Mouse (Mus musculus) mouse embryonic stem cell (cell line): Measurements from ENCODE around the gene Cd8b1.

Source experiments
- in situ Hi-C, 2 experiments: fragments of 300-500 bp; cut with MboI; formaldehyde crosslinking; loops; 1 replicate in 1 of 2; 3 replicates in 1 of 2; pipeline ENCODE4 v1.14.3; 2019 to 2020; ENCODE audit warnings: low sequenced_read_pairs in 2 of 2, low pct_unique_long_range_greater_than_20kb in 1 of 2, mixed read lengths in 1 of 2; ENCODE audit not compliant: unreplicated experiment in 1 of 2

Gene Cd8b1

DNA sequence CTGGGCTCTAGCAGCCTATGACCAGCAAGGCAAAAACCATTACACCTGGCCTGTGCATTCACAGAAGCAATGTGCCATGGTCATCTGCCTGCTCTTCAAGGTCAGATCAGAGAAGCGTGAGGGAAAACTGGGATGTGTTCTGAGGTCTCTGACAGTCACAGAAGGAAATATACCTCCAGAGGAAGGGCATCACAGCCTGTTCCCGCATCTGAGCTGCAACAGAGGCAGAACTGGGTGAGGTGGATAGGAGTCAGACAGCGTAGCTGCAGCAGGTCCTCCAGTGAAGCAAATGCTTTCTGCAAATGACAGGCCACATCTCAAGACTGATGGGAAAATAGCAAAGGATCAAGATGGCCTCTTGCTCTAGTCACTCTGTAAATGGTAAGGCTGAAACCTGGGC, 16.4 kb downstream of the Cd8b1 start:
- in situ Hi-C loops, result no loop called here

DNA sequence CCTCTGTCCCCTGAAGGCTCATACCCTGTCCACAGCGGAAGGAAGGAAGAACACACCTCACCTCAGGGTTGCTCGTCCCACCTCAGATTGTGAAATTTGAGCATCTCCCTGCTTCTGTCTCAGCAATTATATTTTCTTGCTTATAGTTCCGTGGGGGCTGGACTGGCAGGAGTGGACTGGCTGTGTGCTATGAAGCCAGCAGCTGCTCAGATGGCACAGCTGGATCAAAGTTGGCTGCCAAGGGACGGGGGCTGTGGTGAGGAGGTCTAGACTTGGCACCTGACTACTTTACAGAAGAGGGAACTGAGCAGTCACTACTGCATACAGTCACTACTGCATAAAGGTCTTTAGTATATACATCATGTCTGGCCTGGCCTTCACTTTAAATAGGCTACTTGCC, 16.8 kb downstream of the Cd8b1 start:
- in situ Hi-C loops, result no loop called here

DNA sequence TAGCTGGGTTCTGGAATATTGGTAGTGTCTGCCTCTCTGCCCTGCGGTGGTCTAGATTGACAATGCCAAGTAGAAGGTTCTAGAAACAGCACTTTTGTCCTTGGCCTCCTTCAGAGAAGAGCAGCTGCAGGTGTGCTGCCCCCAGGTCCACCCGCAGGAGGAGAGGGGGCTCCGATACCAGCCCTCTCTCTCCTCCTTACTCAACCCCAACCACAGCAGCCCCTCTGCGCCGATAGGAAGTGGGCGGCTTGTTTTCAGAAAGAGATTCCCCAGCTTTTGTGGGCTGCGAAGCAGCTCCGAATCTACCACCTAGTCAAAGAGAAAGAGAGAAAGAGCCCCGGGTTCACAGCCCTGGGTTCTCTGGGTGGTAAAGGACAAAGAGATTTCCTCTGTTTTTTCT, 18.6 kb downstream of the Cd8b1 start:
- in situ Hi-C loops, result no loop called here

DNA sequence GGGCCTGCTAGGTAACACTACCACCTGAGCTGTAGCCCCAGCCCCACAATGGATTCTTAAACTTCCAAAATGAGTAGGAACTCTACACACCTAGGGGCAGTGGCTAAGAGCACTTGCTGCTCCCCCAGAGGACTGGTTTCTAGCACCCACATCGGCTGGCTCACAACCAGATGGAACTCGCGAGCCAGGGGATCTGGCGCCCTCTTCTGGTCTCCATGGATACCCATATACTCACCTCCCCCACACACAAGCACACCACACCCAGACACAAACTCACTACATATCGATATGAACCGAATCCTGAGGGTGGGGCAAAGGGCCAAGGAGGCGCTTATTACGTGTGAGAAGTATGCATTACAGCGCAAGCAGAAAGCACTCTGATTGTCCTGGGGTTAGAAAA, 25.4 kb downstream of the Cd8b1 start:
- in situ Hi-C loops, result no loop called here

DNA sequence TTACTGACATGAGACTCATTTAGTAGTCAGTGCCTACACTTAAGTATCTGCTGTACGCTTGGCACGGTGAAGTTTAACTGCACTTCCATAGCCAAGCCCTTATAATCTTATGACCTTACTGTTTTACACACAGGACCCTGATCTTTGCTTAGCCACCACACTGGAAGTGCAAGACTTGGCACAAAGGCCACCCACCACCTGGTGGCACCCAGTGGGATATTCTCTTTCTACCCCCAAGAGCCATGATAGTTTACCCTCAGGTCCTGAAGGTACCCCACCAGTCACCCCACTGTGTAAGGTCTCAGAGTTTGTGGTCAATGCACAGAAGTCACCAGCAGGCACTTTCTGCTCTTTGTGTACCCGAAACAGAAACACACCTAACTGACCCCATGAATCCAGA, 28.6 kb downstream of the Cd8b1 start:
- in situ Hi-C loops, result no loop called here

DNA sequence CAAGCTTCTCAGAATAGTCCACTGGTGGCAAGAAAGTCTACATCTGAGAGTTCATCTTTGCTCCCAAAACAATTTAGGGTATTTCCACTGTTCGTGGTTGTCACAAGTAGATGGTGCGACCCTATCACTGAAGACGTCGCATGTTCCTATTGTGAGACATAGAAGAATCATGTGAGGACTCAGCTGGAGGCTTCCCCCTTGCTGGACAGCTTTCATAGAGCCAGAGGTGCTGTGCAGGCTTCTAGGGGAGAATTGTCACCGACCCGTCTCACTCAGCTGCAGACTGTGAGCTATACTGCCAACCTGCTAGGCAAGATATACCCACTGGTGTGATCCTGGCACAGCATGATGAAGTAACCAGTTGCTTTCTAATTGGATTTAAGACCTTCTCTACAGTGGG, 29.6 kb downstream of the Cd8b1 start:
- in situ Hi-C loops, result no loop called here

DNA sequence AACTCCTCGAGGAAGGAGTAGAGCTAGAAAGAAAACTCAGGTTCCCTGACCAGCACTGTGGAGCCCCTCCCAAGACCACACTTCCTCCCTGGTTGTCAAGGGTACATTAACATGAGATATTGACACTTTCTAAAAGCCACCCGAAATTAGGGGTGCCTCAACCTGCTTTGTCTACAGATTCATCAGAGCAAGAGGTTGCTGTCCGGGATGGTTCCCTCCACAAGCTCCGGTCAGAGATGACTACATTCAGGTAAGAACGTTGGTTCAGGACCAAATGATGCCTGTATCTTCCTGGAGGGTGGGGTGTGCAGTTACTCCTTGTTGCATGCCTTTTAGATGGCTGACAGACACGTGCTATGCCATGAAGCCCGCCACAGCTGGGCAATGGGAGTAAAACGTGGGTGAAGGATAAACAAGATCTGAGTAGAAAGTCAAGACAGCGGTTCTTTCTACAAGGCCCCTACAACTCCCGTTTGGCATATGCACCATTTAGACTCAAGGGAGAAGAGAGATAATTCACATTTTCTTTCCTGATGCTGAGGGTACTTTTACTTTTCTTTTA, 30.4 kb downstream of the Cd8b1 start:
- in situ Hi-C loops, result no loop called here

DNA sequence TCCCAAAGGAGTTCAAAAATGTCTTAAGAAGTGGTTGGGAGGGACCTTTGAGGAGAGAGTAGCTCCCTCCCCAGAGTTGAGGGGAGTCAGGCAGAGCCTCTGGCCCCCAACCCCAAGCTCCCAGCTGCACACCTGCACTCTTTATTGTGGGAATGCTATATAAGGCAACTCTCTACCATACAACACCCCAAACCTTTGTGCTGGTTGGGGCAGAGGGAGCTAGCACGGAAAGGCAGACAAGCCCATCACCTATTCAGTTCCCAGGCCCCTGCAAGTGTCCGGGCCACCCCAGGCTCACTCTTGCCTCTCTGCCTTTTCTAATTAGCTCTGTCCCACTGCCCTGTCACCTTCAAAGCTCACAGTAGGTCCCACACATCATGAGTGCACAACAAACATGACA, 31.1 kb downstream of the Cd8b1 start:
- in situ Hi-C loops, result no loop called here

DNA sequence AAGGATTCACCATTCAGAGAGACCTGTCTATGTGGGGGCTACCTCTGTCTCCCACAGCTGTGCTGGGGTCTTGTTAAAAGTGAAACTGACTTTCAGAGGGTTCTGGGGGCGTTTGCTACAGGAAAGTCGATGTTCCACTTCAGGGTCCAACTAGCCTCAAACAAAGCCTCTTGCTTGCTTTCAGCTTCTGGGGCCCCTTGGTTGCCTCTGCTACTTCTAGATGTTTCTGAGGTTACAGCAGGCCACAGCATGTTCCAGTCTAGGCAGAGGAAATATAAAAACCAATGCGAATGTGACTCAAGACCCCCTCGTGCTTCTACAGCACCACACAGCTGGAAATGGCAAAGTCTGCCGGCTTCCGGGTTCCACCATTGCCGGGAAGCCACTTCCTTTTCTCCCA, 34.9 kb downstream of the Cd8b1 start:
- in situ Hi-C loops, result no loop called here

DNA sequence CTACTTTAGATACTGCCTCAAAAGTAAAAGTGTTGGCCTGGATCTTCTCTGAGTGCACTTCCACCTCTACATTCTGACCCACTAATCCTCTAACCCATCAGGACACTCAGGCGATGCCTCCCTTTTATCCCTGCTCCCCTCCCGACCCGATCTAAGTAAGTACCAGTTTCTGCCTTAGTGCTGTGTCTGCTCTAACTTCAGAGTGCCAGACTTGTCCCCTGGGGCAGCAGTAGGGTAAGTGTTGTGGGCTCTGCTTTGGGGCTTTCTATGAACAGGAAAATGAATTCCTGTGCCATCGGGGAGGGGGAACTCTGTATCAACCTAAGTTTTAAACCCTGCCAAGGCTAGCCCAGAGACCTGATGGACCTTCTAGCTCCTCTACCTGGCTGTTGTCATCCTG, 37.6 kb downstream of the Cd8b1 start:
- in situ Hi-C loops, result no loop called here

DNA sequence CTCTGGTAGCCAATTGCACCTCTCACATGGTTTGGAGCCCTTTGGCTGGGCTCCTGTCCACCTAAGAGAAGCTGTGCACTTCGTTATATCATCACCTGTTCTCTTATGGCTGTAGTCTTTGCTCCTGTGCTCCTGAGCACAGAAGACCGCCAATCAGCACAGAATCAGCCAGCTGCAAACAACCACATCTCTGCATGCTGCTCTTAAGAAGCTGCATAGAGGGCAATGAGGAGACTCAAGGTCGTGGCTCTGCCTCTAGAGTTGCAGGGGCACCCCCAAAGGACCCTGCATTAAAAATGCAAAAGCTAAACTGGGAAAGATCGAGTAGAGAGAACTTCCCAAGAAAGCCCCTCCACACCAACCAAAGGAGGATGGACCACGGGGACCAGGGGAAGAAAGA, 38.2 kb downstream of the Cd8b1 start:
- in situ Hi-C loops, result no loop called here

DNA sequence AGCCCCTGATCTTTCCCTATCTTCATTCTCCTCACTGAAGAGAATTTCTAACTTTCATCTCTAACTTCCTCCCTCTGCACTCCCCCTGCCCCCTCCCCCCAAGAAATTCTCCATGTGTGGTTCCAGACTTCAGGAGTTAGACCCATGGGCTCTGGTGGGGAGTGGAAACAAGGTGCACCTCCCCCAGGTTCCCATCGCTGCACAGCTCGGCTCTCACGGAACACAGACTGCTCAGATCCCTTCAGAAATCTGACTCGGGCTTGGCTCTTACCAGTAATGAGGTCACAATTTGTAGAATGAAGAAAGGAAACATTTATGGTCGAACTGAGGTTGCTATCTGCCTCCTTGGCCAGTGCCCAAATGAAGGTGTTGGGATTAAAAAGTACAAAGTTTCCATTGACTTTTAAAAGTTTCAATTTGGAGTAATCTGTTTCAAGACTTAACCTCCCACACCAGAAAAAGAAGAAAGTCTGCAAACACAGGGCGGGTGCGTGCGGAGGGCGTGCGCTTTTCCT, 38.6 kb downstream of the Cd8b1 start:
- in situ Hi-C loops, result no loop called here

DNA sequence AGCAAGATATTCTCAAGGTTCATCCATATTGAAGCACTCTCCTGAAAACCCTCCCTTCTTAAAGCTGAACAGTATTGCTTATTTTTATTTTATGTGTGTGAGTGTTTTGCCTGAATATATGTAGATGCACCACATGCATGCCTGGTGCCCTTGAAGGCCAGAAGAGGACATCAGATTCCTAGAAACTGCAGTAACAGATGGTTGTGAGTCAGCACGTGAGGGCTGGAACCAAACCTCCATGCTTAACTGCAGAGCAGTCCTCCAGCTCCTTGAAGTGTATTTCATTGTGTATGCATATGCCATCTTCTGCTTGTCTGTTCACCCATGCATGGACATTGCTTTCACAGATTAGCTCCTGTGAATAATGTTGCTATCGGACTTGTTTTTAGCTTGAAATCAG, 41.4 kb downstream of the Cd8b1 start:
- in situ Hi-C loops, result no loop called here

DNA sequence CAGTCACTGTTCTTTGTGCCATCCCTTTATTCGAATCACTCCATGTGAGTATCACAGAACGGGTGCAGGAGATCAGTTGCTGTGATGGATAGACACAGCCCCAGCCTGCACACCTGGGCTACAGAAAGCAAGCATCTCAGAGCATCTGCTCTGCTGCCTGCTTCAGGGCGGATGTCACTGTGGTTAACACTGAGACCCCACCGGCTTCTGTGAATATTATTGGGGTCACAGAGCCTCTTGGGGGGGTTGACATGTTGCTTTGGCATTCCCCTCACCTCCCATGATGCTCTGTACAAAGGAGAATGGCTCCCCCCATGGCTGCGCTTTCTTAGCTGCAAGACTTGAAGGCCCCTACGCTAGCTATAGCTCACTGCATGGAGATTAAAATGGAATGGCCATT, 46.8 kb downstream of the Cd8b1 start:
- in situ Hi-C loops, result no loop called here

DNA sequence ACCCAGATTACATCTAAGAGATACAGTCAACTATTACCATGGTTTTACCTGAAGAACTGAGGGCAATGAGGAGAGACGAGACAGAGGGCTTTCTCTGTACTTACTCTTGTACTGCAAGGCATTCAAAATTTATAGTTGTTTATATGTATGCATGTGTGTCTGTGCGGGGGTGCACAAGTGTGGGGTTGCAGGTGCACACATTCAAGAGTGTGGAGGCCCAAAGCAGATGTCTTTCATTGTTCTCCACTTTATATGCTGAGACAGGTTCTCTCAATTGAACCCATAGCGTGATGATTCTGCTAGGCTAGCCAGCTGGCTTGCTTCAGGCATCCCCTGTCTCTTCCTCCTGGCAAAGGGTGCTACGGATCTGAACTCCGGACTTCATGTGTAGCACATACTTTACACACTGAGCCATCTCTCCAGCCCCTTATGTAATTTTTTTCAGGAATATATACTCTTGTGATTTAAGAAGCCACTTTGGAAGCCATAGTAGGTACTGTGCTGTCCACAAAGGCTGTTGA, 48.6 kb downstream of the Cd8b1 start:
- in situ Hi-C loops, result no loop called here

DNA sequence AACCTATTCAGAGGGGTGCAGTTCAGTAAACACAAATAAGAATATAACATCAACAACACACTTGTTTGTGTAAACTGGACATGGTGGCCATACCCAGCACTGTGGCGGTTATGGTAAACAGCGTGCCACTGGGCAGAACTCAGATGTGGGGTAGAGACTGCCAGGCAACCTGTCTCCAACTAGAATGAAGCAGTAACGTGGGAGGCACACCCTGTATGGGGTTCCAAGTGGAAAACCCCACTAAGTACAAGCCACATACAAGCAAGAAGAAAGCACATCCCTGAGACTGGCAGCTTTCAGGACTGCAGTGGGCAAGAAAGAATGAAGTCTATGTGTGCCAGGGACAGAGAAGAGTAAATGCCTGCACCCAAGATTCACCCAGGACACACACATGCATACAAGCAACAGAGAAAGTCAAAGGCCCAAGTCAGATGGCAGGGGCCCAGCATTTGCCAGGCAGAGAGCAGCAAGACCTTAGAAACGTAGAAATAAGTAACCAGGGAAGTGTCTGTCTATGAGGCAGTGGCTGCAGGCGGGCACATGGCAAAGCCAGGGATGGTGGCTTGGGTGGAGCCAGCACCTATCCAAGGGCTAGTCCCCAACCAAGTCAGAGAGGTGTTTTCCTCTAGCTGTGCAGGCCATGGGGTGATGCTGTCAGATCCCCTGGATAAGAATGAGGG, 49.6 kb downstream of the Cd8b1 start:
- in situ Hi-C loops, result no loop called here

DNA sequence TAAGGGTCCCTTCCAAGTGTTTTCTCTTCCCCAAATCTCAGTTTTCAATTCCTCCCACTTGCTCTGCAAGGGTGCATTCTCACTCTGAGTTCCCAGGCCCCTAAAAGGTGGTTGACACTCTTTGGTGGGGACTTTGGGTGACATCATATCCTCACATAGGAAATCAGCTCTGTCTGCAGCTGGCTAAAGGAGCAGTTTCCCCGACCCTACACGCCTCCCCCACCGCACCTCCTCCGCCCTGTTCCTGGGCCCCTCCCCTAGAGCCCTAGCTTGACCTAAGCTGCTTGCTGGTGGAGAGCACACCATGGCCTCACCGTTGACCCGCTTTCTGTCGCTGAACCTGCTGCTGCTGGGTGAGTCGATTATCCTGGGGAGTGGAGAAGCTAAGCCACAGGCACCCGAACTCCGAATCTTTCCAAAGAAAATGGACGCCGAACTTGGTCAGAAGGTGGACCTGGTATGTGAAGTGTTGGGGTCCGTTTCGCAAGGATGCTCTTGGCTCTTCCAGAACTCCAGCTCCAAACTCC, 50.7 kb downstream of the Cd8b1 start, which contains the start of gene Cd8a:
Cd8a (plus strand) TSS at position 179 of the 527 bp plus-strand sequence.
- in situ Hi-C loops, result no loop called here

DNA sequence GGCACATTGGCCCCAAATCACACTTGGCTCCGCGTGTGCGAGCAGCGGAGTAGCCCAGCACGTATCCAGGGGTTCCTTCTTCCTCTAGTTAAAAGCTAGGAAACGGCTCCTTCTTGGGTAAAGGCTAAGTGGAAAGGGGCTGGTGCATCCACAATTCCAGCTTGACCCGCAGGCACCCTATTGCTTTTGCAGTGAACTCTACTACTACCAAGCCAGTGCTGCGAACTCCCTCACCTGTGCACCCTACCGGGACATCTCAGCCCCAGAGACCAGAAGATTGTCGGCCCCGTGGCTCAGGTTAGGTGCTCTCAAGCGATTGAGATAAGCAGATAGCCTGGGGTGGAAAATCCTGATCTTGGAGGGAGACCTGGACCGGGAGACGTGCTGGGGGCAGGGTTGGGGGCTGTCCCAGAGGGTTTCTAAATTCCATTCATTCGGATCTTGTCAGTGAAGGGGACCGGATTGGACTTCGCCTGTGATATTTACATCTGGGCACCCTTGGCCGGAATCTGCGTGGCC, 51.8 kb downstream of the Cd8b1 start:
- in situ Hi-C loops, result no loop called here

DNA sequence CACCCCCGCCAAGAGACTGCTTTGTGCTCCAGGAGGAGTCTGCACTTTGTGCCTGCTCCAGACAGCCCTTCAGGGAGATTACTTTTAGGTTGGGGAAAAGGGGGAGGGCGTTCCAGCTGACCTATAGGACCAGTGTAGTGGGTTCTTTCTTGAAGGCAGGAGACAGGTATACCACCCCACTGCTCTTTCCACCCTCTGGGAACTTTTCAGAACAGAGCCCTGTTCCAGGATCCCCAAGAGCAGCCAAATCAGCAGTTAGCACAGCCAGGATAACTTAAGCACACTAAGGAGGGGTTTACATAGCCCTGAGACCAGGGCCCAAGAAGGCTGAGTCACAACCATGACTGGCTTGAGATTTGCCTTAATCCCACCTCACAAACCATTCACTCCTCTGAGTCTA, 52.3 kb downstream of the Cd8b1 start:
- in situ Hi-C loops, result loop anchor here in 1 of 2 experiments (25.0 kb wide), 1 partner anchor 213 kb away; no protein-coding TSS in a partner anchor

DNA sequence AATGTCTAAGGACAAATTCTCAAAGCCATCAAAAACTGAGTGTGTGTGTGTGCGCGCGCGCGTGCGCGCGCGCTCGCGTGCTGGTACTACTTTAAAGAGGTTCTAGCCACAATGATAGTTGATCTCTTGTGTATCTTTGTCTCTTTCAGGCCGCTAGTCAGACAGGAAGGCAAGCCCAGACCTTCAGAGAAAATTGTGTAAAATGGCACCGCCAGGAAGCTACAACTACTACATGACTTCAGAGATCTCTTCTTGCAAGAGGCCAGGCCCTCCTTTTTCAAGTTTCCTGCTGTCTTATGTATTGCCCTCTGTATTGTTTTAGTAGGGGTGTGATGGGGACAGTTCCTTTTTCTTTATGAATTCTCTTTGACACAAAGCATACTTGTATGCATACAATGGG, 54.1 kb downstream of the Cd8b1 start:
- in situ Hi-C loops, result loop anchor here in 1 of 2 experiments (25.0 kb wide), 1 partner anchor 214 kb away; no protein-coding TSS in a partner anchor
